Mouse (Mus musculus): Measurements from ENCODE around the gene Ak1. TPM values are rescaled to one million over a fixed set of nuclear protein-coding genes. Genes with fewer than 3 reads are reported as not detected.

Gene Ak1
- polyA plus RNA-seq, 1 experiment from 2014 or later, result 21.8 TPM

DNA sequence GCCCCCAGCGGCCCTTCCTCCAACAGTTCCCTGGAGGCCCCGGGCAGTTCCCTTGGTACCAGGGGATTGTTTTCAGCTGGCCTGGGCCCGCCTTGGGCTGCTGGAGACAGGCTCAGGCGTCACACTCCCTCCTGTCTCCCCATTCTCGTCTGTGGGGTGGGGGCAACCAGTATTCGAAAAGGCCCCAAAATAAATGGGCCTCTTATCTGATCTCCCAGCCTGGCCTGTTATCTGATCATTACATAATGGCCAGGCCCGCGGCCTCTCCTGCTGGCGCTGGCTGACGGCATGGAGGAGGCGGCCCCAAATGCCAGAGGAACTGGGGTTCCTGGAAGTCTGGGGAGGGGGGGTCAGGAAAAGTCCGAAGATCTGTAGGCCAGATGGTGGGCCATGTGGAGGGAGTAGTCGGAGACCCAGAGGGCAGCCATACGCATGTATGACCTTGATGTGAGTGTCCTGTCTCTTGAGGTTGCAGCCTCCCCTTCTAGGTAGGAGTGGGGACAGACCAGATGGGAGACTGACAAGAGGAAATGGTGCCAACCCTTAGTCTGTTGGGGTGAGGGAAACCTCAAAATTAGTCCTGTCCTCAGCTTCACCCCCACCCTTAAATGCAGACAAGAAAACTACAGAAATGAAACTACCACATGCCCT, 33.3 kb downstream of the Ak1 start:
- no peaks in the 10 kb centered on the region for H3K4me1 ChIP-seq (replicated peaks; ENCODE audit: control insufficient read depth, insufficient read depth)
- no peak overlapping the region for H3K9ac ChIP-seq (ENCODE audit: low read length)
- TF ChIP-seq CTCF (IDR thresholded peaks at IDR 0.05; ENCODE audit: low read depth) (no peak), EP300 (optimal IDR thresholded peaks at IDR 0.05) (no peak)
- H3K27me3 ChIP-seq (ENCODE audit: control insufficient read depth, insufficient read depth, low read length), result no peaks in the 10 kb centered on the region
- no peak overlapping the region for H3K4me3 ChIP-seq (ENCODE audit: low read depth, low read length)
- peak; percentile 15; the same call in 1 of the 2 replicates for ATAC-seq (ENCODE audit: low FRiP score, low TSS enrichment)
- H3K36me3 ChIP-seq (ENCODE audit: control insufficient read depth, insufficient read depth, low read length), result no peaks in the 10 kb centered on the region
- 67% methylated on average over 14 of the region's 14 CpGs for WGBS
- peak overlapping the region; percentile 74 for H3K27ac ChIP-seq (replicated peaks)
- no peak overlapping the region for H3K4me2 ChIP-seq (replicated peaks; ENCODE audit: low read depth)
- no peaks in the 10 kb centered on the region for H3K9me3 ChIP-seq (ENCODE audit: control insufficient read depth, low read length)
- DNase-seq (ENCODE audit: low spot score), result no peak

DNA sequence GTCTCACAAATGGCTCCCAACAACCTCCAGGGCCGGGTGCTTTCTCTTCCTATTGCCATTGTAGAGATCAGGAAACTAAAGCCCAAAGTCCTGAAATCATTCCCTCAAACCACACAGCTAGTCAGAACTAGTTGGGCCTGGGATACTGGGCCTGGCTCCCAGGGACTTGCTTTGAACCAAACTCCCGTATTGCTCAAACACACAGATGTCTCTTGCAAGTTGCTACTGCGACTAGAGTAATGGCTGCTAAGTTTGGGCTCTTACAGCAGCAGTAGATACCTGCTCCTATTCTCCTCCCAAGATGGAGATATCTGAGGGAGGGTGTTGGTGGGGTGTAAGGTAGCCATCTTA, 33.8 kb downstream of the Ak1 start:
- H3K36me3 ChIP-seq (ENCODE audit: control insufficient read depth, insufficient read depth, low read length), result no peaks in the 10 kb centered on the region

DNA sequence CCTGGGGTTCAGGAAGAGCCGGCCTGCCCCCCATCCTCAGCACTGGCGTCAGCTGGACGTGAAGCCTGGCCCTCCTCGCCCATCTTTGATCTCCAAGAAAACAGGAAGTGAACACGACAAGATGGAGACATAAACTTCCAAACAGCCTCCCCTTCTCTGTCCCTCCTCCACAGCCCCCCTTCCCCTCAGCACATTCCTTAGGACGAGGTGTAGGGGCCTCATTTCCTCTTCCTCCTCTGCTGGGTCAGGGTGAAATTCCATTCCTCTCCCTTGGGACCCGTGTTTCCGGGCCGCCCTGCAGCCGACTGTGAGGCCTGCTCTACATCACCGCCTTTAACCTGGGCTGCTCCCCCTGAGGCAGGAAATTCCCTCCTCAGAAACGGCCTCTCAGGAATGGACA, 34.3 kb downstream of the Ak1 start:
- no peak overlapping the region for H3K9ac ChIP-seq (ENCODE audit: low read length)
- H3K4me2 ChIP-seq (replicated peaks; ENCODE audit: low read depth), result no peak overlapping the region
- DNase-seq (ENCODE audit: low spot score), result peak; percentile 14
- WGBS, result 60% methylated on average over 11 of the region's 12 CpGs
- no peaks in the 10 kb centered on the region for H3K36me3 ChIP-seq (ENCODE audit: control insufficient read depth, insufficient read depth, low read length)
- H3K27me3 ChIP-seq (ENCODE audit: control insufficient read depth, insufficient read depth, low read length), result no peaks in the 10 kb centered on the region
- TF ChIP-seq CTCF (IDR thresholded peaks at IDR 0.05; ENCODE audit: low read depth) (no peak), EP300 (optimal IDR thresholded peaks at IDR 0.05) (no peak)
- H3K9me3 ChIP-seq (ENCODE audit: control insufficient read depth, low read length), result no peaks in the 10 kb centered on the region
- peak; percentile 34; the same call in 1 of the 2 replicates for ATAC-seq (ENCODE audit: low FRiP score, low TSS enrichment)
- no peak overlapping the region for H3K4me3 ChIP-seq (ENCODE audit: low read depth, low read length)
- H3K27ac ChIP-seq (replicated peaks), result peak overlapping the region; percentile 74
- H3K4me1 ChIP-seq (replicated peaks; ENCODE audit: control insufficient read depth, insufficient read depth), result no peaks in the 10 kb centered on the region

More for the DNA sequence above, 33.8 kb downstream of the Ak1 start:
- 71% methylated on average over 3 of the region's 3 CpGs for WGBS
- Histone ChIP-seq H3K9me3 (ENCODE audit: control insufficient read depth, low read length) (no peaks in the 10 kb centered on the region), H3K4me3 (ENCODE audit: low read depth, low read length) (no peak overlapping the region), H3K27me3 (ENCODE audit: control insufficient read depth, insufficient read depth, low read length) (no peaks in the 10 kb centered on the region), H3K4me1 (replicated peaks; ENCODE audit: control insufficient read depth, insufficient read depth) (no peaks in the 10 kb centered on the region), H3K4me2 (replicated peaks; ENCODE audit: low read depth) (no peak overlapping the region), H3K9ac (ENCODE audit: low read length) (no peak overlapping the region), H3K27ac (replicated peaks) (peak overlapping the region; percentile 74)
- DNase-seq (ENCODE audit: low spot score), result no peak
- no peak for TF ChIP-seq EP300 (optimal IDR thresholded peaks at IDR 0.05)
- TF ChIP-seq CTCF (IDR thresholded peaks at IDR 0.05; ENCODE audit: low read depth), result no peak
- no peak for ATAC-seq (ENCODE audit: low FRiP score, low TSS enrichment)

DNA sequence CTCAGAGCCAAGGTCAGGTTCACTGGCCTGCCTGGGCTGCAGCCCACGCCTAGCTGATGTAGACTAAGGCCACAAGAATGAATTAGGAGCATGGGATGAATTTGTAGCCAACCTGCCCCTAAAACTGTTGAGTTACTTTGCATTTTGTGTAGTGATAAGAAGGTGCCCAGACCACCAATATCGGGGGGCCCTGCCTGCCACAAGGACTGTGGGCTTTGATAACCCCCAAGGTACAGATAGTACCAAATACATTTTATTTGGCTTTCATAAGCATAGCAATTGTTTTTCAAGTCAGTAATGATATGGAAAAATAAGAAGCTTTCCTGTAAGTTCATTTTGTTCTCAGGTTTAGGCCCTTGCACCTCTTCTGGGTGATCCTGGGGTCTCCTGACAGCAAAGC, 37.3 kb downstream of the Ak1 start:
- no peak overlapping the region for H3K27ac ChIP-seq (replicated peaks)
- H3K9ac ChIP-seq (ENCODE audit: low read length), result no peak overlapping the region
- WGBS, result 92% methylated on average over 2 of the region's 2 CpGs
- H3K9me3 ChIP-seq (ENCODE audit: control insufficient read depth, low read length), result no peaks in the 10 kb centered on the region
- H3K4me2 ChIP-seq (replicated peaks; ENCODE audit: low read depth), result no peak overlapping the region
- no peak for ATAC-seq (ENCODE audit: low FRiP score, low TSS enrichment)
- H3K36me3 ChIP-seq (ENCODE audit: control insufficient read depth, insufficient read depth, low read length), result no peaks in the 10 kb centered on the region
- TF ChIP-seq EP300 (optimal IDR thresholded peaks at IDR 0.05) (no peak), CTCF (IDR thresholded peaks at IDR 0.05; ENCODE audit: low read depth) (no peak)
- DNase-seq (ENCODE audit: low spot score), result no peak
- no peaks in the 10 kb centered on the region for H3K27me3 ChIP-seq (ENCODE audit: control insufficient read depth, insufficient read depth, low read length)
- peaks cover 4% of the 10 kb centered on the region for H3K4me1 ChIP-seq (replicated peaks; ENCODE audit: control insufficient read depth, insufficient read depth)
- no peak overlapping the region for H3K4me3 ChIP-seq (ENCODE audit: low read depth, low read length)

DNA sequence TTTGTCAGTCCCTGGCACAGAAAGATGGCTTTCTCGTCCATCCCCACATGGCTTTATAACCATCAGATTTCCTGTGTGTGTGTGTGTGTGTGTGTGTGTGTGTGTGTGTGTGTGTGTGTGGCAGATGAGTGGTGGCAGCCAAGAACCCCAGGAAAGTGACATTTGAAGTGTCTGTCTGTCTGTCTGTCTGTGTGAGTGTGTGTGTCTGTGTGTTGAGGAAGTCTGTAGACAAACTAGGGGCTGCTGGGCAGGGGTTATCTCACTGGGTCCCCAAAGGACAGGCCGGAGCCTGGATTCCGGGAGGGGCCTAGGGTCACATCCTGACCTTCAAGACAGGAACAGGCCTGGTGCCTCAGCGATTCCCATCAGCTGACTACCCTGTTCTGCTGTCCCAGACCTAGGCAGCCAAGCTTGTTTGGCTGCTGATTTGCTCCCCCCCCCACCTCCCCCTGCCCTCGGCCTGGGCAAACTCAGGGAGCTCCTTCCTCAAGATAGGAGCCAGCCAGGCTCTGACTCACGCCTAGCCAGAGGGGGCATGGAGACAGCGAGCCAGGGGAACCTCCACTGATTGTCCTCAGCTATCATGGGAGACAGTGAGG, 40.0 kb downstream of the Ak1 start:
- peaks cover 4% of the 10 kb centered on the region for H3K4me1 ChIP-seq (replicated peaks; ENCODE audit: control insufficient read depth, insufficient read depth)
- no peak overlapping the region for H3K9ac ChIP-seq (ENCODE audit: low read length)
- peak; percentile 72 for ATAC-seq (ENCODE audit: low FRiP score, low TSS enrichment)
- WGBS, result 40% methylated on average over 7 of the region's 7 CpGs
- H3K4me3 ChIP-seq (ENCODE audit: low read depth, low read length), result no peak overlapping the region
- DNase-seq (ENCODE audit: low spot score), result peak; percentile 68
- no peaks in the 10 kb centered on the region for H3K9me3 ChIP-seq (ENCODE audit: control insufficient read depth, low read length)
- no peaks in the 10 kb centered on the region for H3K27me3 ChIP-seq (ENCODE audit: control insufficient read depth, insufficient read depth, low read length)
- TF ChIP-seq CTCF (IDR thresholded peaks at IDR 0.05; ENCODE audit: low read depth) (0 out of 2 replicates have a peak, but pooled peaks have one; percentile 1), EP300 (optimal IDR thresholded peaks at IDR 0.05) (no peak)
- no peak overlapping the region for H3K4me2 ChIP-seq (replicated peaks; ENCODE audit: low read depth)
- peak overlapping the region; percentile 58 for H3K27ac ChIP-seq (replicated peaks)
- no peaks in the 10 kb centered on the region for H3K36me3 ChIP-seq (ENCODE audit: control insufficient read depth, insufficient read depth, low read length)

DNA sequence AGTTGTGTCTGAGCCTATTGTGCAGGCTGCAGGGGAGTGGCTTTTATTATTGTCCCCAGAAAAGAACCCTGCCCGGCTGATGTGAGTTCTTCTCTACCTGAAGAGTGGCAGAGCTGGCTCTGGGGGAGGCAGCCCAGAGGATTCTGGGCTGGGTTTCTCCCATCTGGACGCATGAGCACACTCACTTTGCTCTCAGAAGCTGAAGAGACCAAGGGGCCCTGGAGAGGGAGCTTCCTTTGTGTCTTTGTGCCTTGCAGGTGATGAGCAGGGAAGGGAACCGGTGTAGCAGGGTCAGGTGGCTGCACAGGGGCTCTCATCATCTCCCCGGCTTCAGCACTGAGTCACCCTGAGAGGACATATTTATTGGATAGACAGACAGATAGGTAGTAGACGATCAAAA, 40.7 kb downstream of the Ak1 start:
- WGBS, result 42% methylated on average over 5 of the region's 5 CpGs
- H3K27ac ChIP-seq (replicated peaks), result peak overlapping the region; percentile 58
- no peak overlapping the region for H3K4me3 ChIP-seq (ENCODE audit: low read depth, low read length)
- no peak overlapping the region for H3K4me2 ChIP-seq (replicated peaks; ENCODE audit: low read depth)
- no peaks in the 10 kb centered on the region for H3K36me3 ChIP-seq (ENCODE audit: control insufficient read depth, insufficient read depth, low read length)
- TF ChIP-seq EP300 (optimal IDR thresholded peaks at IDR 0.05), result no peak
- TF ChIP-seq CTCF (IDR thresholded peaks at IDR 0.05; ENCODE audit: low read depth), result no peak
- no peaks in the 10 kb centered on the region for H3K9me3 ChIP-seq (ENCODE audit: control insufficient read depth, low read length)
- H3K4me1 ChIP-seq (replicated peaks; ENCODE audit: control insufficient read depth, insufficient read depth), result peaks cover 4% of the 10 kb centered on the region
- DNase-seq (ENCODE audit: low spot score) (peak; percentile 12), ATAC-seq (ENCODE audit: low FRiP score, low TSS enrichment) (no peak)
- H3K9ac ChIP-seq (ENCODE audit: low read length), result no peak overlapping the region
- no peaks in the 10 kb centered on the region for H3K27me3 ChIP-seq (ENCODE audit: control insufficient read depth, insufficient read depth, low read length)
